Mouse (Mus musculus): Measurements from ENCODE around the gene Ntm.

Gene Ntm

DNA sequence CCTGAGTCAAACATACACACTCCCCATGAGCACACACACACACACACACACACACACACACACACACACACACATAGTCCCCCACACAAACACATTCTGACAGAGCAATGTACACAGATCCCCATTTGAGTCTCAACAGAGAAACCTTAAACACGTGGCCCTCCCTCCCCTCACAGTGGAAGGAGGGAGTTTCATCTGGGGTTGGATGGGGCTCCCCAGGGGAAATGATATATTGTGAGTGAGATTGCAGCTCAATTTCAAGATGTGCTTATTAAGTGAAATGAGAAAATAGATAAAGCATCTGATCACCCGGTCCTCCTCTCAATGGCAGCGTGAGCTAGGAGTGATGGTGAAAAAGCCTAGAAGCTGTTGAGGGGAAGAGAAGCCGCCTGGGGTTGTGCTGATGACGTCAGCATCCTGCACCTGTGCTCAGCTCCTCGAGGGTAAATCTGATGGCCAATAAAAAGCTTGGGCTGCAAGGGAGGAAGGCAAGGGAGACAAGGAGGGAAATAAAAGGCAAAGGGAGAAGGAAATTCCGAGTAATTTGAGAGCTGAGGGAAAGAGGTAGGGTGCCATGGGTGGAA lies 801.8 kb downstream of the Ntm start:
- no peak for DNase-seq (ENCODE audit: low spot score in 2 of 2)

DNA sequence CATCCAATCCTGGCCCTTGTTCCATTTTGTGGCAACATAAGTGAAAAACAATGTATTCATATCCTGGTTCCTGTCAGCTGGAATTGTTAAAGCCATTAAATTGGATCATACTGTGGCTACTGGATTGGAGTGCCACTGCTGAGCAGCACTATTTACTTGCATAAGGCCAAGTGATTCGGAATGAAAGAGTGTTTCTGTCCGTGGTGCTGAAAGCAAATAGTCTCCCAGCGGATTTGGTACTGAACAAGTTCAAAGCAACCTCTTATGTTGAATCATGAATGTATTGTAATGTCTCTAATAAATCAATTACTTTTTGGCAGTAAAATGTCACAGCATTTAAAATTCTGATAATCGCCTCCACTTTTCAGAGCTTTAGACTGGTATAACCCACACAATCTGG lies 817.0 kb downstream of the Ntm start:
- DNase-seq (ENCODE audit: low spot score in 2 of 2), result no peak

DNA sequence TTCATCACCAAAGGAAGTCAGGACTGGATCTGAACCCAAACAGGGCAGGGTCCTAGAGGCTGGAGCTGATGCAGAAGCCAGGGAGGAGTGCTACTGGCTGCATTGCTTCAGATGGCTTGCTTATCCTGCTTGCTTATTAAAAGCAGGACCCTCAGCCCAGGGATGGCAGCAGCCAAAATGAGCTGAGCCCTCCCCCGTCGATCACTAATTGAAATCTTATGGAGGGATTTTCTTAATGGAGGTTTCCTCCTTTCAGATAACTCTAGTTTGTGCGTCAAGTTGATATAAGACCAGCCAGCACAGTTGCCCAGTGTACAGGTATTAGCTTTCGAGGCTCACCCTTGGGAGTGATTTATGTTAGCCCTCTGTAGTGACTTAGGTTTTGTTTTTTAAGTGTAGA lies 826.9 kb downstream of the Ntm start:
- DNase-seq (ENCODE audit: low spot score in 2 of 2), result no peak

DNA sequence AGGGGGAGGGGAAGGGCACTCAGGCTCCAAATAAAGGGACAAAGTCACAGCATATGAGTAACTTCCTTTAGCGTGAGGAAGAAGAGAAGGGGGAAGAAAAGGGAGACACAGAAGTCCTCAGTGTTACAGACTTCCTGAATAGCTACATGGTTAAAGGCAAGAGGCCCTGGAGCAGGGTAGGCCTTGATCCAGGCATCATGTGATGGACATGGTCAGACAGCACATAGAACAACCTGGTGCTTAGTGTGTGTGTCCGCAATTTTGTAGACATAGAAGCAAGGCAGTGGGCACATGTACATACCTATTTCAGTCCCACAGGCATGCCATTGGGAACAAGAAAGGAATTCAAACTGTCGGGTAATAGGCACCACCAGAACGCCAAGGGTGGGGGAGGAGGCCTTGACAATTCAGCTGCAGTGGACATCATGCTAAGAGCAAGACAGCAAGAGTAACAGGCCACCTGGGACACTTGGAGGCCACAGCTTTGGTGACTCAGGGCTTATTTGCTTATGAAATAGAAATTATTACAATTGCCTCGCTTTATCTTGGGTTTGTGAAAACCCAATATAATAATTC lies 832.1 kb downstream of the Ntm start:
- no peak for DNase-seq (ENCODE audit: low spot score in 2 of 2)

DNA sequence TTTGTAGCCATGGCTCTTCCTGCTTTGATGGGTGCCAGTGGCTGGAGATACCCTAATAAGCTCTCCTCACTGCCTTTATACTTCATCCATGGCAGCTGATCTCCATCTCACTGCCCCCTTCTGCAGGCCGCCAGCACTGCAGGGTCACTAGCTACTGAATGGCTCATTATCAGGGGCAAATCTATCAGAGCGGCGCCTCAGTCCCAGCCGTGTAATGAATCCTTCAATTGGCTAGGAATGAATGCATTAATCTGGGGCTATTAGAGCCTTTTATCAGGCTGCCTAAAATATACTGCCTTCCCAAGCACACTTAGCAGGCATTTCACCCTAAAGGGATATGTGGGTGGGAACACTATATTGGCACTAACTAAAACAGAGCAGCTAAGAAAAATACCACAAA lies 832.6 kb downstream of the Ntm start:
- no peak for DNase-seq (ENCODE audit: low spot score in 2 of 2)

DNA sequence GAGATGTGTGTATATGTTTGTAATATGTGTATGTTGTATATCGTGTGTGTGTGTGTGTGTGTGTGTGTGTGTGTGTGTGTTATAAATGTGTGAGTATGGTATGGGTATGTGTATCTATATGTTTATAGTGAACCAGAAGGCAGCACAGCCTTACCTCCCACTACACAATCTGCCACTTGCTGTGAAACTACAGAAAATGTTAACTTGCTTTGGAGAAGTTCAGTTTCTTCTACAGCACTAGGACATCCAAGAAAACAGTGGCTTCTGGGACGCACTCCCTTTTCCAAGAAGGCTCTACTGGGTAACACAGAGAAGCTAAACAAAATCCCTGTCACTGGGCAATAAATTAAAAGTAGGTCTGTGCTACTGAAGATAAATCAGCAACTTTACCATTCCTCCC lies 834.5 kb downstream of the Ntm start:
- DNase-seq (ENCODE audit: low spot score in 2 of 2), result no peak

DNA sequence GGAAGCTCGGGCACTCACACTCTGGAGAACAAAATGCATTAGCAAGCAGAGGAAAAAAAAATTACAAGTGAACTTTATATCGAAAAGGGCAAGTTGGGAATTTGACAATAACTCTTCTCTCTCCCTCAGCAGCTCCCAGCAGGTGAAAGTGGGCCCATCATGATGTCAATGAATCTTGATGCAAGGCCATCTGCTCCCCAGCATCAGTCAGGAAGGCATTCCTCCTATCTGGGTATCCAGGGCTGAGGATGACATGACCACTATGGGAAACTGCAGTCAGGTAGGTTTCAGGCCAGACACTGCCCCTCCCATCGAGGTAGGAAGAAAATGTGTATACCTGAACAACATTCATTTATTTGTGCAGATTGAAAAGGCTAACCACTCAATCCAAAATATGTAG lies 838.5 kb downstream of the Ntm start:
- no peak for DNase-seq (ENCODE audit: low spot score in 2 of 2)

DNA sequence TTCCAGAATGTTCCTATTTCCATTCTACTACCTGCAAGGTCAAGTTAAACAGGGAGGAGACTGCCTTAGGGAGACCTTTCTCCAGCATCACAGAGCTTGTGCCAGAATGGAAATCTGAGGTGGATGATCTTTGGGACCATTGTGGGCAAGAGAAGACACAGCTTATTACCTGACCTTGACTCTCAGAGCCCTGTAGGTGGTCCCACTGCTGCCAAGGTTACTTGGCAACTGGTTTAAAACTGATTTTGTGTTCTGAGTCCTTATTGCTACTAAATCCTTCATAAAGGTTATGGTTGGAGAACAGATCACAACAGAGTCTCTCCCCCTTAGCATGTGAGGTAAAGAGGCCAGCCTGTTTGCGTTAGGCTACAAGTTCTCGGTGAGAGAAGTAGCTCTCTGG lies 839.1 kb downstream of the Ntm start:
- no peak for DNase-seq (ENCODE audit: low spot score in 2 of 2)

DNA sequence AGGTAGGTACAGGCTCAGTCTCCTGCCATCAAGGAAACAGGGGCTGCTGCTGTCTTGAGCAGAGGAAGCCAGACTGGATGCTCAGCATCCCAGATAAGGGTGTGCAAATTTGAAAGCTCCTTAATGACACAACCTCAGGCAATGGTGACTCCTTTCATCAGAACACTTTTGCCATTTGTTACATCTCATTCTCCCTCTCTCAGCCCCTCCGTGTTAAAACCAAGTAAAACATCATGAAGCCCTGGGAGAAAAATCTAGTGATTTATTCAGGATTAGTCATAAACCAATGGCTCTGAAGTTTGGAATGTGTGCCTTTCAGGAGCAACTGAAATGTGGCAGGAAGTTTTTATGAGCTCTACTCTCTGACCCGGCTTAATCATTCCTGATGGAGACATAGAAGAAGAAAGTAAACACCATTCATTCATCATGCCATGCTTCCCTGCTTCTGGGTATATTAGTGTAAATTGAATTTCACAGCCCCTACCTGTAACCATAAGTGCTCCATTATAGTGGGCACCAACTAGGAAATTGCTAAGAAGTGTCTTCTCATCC lies 845.3 kb downstream of the Ntm start:
- no peak for DNase-seq (ENCODE audit: low spot score in 2 of 2)

DNA sequence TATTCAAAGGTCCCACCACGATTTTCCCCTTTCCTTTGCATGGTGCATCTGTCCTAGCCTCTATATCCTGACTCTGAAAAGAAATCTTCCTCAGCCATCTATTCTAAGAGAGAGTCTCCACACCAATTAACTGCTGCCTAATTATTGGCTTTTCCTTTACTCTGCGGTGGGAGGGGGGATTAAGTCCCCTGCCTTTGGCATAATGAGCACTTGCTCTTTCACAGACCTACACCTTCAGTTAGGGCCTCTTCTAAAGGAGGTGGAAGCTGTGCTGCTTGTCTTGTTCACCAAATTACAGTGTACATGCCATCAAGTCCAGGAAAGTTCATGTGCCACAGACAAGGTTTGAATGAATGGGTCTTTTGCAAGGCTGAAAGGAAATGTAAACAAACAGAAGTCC lies 847.6 kb downstream of the Ntm start:
- DNase-seq (ENCODE audit: low spot score in 2 of 2), result no peak

DNA sequence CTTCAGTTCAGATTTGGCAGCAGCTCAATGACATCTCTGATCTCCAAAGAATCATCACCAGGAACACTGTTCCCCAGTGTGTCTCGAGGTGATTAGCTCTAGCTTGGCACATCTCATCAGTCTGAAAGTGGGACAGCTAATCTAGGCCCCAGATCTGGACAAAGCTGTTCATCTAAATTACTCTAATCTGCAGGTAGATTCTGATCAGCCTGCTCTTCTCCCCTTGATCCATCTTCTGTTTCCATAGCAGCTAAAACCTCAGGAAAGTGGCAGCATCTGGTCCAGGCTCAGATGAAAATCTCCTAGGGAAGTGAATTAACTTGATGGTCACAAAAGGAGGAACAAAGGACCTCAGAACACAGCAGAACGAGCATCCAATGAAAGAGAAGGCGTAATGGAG lies 856.2 kb downstream of the Ntm start:
- DNase-seq (ENCODE audit: low spot score in 2 of 2), result no peak

DNA sequence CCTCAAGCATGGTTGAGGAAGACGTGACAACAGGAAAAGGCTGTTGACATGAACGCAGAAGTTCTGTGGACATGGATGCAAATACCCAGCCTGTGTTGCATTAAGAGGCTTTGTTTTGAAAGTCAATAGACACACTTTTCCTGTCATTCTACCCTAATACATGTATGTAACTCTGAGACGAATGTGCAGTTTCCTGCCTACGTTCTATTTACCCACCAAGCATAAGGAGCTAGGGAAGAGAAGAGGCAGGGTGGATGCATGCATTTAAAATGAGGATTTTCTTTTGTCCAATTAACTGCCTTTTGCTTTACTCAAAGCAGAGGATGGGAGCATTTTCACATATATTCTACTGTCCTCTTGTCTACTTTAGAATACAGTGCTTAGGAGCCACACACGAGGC lies 858.5 kb downstream of the Ntm start:
- DNase-seq (ENCODE audit: low spot score in 2 of 2), result no peak

DNA sequence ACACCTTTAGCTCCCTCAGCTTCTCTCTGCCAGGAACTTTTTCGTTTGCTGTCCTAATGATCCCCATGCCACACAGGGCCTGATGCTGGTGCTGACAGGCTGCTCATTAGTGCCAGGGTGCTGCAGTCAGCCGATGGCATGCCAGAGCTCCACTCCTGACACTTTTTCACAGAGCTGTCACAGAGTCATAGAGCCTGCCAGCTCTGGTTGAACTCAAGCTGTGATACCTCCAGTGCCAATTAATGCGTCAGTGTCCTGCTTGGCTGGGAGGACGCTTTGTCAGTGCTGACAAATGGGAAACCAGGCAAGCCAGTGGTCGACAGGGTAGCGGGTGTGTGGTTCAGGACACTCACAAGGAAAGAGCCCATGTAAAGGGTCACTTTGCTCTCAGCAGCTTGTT lies 858.9 kb downstream of the Ntm start:
- DNase-seq (ENCODE audit: low spot score in 2 of 2), result no peak

DNA sequence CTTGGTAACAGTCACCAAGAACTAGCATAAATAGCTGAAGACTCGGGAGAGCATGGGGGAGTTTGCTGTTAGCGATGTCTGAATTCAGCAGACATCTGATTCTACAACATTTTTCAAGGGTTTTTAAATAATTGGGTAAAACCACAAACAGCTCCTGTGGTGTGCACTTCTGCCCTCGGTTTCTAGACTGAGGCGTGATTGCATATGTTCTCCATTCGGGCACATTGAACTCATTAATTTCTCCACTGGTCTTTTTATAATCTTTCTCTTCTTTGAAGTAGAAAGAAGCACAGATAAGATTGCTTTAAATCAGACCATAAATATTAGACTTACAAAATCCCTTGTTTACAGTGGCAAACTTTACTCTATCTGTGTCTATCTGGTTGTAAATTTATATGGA lies 862.3 kb downstream of the Ntm start:
- DNase-seq (ENCODE audit: low spot score in 2 of 2), result no peak

DNA sequence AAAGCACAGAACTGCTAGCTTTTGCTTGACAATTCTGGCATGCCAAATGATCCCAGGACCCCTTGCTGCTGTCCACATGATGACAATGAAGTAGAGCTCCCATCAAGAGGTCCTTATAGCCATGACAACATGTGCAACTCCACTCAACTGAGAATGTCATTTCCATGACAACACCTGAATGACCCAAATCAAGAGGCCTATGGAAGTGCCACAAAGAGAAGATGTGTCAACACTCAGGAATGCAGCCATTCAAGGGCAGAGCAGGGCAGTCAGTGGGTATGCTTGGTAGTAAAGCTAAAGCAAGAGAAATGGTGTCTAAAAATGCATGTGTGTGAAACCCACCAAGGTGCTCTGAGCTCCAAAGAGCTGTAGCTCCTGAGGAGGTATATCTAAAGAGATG lies 870.5 kb downstream of the Ntm start:
- DNase-seq (ENCODE audit: low spot score in 2 of 2), result no peak

DNA sequence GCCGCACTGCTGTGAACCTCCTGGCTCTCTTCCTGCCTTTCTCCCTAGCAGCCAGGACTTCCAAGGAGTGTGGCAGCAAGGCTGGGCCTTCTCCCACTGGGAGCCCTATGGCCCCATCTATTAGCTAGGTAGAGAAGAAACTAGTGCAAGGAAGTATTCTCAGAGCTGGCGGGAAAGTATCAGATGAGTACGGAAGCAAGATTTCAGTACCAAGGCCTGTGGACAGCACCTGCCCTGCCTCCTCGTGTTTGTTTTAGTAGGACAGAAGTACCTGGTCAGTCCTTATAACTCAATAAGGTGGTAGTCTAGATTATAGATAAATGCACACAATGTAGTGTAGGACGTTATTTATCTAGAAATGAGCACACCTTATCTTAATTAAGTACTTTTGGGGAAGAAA lies 874.3 kb downstream of the Ntm start:
- no peak for DNase-seq (ENCODE audit: low spot score in 2 of 2)

DNA sequence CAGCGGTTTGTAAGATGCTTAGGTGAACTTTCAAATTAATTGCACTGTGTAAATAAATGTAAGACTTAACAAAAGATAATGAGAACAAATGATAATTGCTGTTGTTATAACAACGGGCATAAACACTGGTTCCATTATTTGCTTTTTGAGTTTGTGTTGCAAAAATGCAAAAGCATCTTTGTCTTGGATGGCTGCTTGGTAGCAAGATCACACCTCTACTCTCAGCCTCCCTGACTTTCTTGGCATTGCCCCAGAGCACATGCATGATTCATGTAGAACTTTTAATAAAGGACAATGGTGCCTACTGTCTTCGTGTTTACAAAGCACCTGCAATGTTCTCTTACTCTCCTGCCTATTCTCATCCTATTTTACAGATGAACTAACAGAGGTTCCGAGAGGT lies 875.3 kb downstream of the Ntm start:
- DNase-seq (ENCODE audit: low spot score in 2 of 2), result no peak

DNA sequence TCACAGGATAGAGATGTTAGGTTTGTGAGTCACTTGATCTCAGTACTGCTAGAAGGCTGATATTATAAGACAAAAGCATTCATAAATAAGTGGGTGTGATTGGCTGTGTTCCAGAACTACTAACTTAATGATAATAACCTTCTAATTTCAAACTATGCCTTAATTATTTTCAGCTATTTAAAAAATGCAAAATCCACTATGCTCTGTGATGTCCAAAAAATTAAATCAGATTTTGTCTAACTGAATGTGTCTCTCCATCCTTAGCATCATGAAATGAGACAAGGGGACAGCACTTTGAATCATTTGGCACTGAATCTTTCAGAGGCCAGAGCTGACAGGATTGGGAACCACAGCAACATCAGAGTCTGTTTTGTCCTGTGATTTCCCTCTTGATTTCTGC lies 875.8 kb downstream of the Ntm start:
- DNase-seq (ENCODE audit: low spot score in 2 of 2), result no peak

DNA sequence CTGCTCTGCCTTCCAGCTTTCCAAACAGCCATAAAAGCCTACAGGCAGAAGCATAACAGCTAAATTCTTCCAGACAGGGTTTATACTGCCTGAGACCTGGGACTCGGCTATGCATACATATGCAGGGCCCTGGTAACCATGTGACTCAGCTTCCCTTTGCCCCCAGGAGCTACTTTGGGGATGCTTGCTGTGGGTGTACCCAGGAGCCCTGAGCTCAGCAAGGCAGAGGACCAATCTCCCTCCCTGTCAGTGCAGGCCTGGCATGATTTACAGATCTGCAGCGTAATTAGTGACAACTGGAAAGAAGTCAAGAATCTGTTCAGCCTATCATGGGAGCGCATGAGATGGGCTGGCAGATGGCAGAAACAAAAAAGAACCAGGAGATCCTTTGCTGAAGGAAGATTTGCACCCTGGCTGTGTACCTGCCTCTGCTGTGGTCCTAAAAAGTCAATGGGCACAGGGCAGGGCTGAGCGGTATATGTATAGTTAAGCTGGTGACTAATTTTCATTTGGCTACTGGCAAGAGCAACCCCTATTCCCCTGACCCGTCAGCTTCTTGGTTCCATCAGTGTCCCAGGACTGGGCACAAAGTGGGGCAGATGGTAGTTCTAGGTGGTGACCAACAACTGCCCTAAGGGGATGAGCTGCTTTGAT lies 886.9 kb downstream of the Ntm start:
- no peak for DNase-seq (ENCODE audit: low spot score in 2 of 2)

DNA sequence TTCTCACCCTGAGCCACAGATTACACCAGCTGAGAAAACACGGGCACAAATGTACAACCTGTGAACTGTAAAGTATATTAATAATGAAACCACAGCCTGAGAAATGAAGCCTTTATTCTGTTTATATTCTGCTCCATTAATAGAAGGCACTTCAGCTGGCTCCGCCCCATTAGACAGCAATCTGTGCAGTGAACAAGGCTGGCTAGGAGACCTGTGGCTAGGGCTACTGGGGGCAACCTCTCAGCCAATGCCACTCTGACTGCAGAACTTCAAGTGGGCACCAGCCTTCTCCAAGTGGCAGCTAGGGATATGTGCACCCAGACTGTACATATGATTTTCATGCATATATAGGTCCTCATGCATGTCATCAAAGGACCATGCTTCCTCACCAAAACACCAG lies 887.7 kb downstream of the Ntm start:
- DNase-seq (ENCODE audit: low spot score in 2 of 2), result no peak

DNA sequence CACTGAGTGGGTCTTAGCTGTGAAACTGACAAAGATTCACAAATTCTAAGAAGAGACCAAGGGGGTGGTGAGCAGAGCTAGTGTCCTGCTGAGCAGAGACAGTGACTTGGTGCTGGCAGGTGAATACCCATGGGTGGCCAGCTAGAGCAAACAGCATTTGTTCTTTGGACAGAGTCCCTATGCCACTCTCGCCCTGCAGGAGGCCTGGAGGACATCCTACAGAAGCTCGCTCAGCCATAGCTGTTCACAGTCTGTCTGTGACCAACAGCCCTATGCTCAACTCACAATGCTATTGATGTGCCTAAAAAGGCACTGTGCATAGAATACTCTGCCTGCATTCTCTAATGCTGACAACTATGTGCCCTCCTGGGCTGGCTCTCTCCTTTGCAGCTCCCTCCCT lies 888.4 kb downstream of the Ntm start:
- no peak for DNase-seq (ENCODE audit: low spot score in 2 of 2)

DNA sequence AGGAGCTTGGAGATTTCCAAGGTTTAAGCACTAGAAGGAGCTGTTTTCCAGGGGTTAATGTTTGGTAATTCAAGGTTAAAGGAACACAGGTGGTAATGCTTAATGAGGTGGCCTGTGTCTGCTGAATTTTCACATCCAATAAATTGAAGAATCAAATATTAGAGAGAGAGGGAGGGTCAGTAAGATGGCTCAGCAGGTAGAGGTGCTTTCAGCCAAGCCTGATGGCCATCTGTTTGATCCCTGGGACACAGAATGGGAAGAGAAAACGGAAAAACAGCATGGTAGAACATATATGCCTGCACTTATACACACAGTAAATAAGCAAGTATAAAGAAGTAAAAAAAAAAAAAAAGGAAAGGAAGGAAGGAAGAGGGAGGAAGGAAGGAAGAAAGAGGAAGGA lies 890.9 kb downstream of the Ntm start:
- no peak for DNase-seq (ENCODE audit: low spot score in 2 of 2)

DNA sequence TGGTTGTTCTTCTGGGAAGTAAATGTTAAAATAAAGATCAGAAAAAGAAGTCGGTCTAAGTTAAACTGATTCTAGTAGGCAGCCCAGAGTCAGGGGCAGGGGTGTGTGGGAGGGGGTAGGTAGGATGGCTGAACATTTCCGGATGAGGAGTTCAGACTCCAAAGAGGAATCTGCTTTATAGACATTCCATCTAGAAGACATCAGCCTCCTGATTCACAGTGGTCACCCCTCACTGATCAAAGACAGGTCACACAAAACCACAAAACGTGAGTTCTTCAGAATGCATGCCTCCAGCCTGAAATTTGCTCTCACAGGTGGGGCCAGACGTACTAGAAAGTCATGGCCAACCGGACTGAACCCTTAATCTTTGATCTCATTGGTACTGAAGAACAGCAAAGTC lies 895.4 kb downstream of the Ntm start:
- DNase-seq (ENCODE audit: low spot score in 2 of 2), result no peak

DNA sequence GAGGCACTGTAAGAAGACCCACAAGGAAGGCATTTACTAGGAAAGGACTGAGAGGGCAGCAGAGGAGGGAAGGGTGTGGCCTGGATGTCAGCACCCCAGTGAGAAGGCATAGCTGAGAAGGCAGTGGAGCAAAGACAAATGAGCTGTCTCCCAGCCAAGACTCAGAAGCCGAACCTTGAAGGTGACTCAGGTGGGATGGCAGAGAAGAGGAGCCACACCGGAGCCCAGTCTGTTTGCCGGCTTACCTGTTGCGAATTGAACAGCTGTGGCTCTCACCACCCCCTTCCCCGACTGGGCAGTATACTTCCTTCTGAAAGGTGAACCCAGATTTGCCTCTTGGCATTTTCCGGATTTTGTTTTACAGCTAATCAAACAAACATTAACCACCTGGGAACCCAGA lies 902.6 kb downstream of the Ntm start:
- DNase-seq (ENCODE audit: low spot score in 2 of 2), result no peak

All from urinary bladder, adult 18-20 months (tissue).